Mouse (Mus musculus) ES-E14 (cell line): ENCODE data around the gene Gast.

Experiments used
- CHD2 ChIP-seq: IDR thresholded peaks from 2 replicates; pipeline ENCODE4 v1.6.1; 2014; ENCODE audit warnings: mild to moderate bottlenecking, low read depth, low read length, inconsistent platforms
- HCFC1 ChIP-seq: IDR thresholded peaks from 2 replicates; pipeline ENCODE4 v1.6.1; 2012; ENCODE audit warnings: low read length, inconsistent platforms, borderline replicate concordance; ENCODE audit not compliant: insufficient read depth
- MAFK ChIP-seq: IDR thresholded peaks from 2 replicates; pipeline ENCODE4 v1.6.1; 2014; ENCODE audit warnings: mild to moderate bottlenecking, low read depth, low read length, inconsistent platforms; ENCODE audit not compliant: insufficient read depth
- ZNF384 ChIP-seq: IDR thresholded peaks from 2 replicates; pipeline ENCODE4 v1.6.1; 2012; ENCODE audit warnings: low read depth, low read length, inconsistent platforms

- TF ChIP-seq ZNF384 (no peak), MAFK (no peak), CHD2 (no peak), HCFC1 (no peak)
Observed at GRCm38 (mm10) chr11:100325062-100325629, 9.1 kb upstream of the Gast start.
